Mouse (Mus musculus): ENCODE results near the gene Prss32.

Gene Prss32

DNA sequence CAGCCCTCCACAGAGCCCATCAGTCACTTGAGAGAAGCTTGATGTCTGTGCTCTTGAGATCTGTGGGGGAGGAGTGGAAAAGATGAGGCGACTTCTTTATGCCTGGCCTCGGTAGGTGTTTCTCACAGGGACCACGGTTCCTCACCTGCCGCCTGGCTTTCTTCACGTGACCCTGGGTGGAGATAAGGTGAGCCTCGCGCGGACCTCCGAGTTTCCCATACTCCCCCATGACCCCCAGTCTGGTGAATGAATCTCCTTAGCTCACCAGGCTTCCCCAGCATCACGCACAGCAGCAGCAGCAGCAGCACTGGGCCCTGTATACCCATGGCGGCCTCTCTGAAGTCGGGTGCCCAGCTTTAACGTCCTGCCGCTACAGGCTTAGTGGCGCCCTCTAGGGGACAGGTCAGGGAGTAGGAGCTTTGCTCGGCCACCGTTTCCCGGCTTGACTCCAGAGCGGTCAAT lies at the start of gene Prss32, which contains the start of gene Prss41:
Gene Prss32, plus strand, starts transcription at position 44 of the 462 bp plus-strand sequence.
Gene Prss41, minus strand, starts transcription at position 361 of the 462 bp plus-strand sequence.
- DNase-seq, result peak; percentile 65 to 79

- DNase-seq, result no peak
These were observed 48.3 kb upstream of the Prss32 start for GRCm38 (mm10) chr17:23795323-23795722.

GRCm38 (mm10) chr17:23797316-23797715 lies 46.3 kb upstream of the Prss32 start:
- no peak for DNase-seq

DNA sequence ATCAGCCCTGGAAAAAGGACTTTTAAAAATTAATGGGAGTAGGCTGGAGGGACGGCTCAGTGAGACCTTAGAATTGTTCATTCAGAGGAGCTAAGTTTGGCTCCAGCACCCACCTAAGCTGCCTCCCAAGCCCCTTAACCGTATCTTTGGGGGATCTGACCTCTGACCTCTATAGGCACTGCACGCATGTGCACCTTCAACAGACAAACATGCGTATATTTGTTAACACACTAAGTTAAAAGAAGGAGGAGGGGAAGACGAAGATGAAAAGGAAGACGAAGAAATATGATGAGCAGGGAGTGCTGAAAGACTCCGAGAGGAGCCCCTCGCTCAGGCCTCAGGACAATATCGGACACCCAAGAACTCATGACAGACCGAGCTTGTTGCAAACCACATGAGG lies 42.0 kb upstream of the Prss32 start:
- no peak for DNase-seq

DNA sequence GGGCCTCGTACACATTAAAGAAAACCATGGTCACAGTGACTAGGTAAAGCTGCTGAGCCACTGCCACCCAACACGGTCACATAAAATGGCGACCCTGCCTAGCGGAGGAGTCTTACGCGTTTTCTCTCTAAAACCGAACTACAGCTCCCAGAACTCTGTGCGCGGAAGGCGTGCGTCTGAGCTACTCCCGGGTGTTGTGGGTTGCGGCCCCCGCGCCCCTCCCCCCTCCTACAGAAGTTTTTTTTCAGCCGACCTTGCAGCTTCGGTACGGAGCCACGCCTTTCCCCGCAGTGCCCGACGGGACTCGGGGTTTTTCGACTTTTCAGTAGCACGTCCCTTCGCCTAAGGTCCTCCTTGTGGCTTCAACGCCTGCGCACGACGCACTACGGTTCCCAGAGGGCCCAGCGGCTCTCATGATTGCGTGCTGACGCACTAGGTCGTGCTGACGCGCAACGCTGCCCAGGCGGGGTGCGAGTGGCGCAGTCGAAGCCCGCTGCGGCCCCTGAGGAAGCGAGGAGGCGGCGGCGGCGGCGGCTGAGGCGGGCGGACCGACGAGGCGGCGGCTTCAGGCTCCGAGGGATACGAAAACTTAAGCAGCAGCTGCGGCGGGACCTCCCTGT lies 40.8 kb upstream of the Prss32 start:
- DNase-seq, result peak; percentile 97 to 99

- DNase-seq, result peak in 1 of 2 experiments; percentile 92
These were observed 40.2 kb upstream of the Prss32 start for GRCm38 (mm10) chr17:23803366-23804041.

DNA sequence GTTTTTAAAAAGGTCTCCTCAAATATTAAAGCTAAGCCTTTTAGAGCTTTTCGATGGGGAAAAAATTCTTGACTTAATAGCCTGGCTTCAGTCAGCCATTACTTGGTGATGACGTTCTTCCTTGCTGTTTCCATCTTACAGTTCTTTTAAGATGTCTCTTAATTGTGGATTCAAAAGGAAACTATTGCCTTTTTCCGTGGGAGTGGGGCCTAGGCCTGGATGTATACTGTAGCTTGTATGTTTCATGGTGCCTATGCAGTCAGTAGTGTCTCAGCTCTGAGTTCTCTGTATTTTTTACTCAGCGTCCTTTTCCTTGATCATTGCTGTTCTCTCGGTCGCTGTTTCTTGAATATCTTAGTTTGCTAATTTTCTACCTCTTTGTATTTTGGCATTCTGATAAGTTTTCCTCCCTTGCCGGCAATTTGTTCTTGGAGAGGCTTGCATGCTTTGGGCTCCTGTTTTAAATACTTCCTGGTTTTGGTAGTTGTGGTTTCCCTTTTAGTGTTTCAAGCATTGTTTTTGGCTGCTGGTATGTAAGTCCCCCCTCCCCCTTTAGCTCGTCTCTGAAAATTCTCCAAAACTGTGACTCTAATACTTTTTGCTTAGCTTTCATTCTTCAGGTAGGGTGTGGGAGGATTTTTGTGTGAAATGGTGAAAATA lies 39.1 kb upstream of the Prss32 start:
- DNase-seq, result no peak

- peak; percentile 66 to 76 for DNase-seq
These were observed 36.8 kb upstream of the Prss32 start for GRCm38 (mm10) chr17:23806867-23807266.

DNA sequence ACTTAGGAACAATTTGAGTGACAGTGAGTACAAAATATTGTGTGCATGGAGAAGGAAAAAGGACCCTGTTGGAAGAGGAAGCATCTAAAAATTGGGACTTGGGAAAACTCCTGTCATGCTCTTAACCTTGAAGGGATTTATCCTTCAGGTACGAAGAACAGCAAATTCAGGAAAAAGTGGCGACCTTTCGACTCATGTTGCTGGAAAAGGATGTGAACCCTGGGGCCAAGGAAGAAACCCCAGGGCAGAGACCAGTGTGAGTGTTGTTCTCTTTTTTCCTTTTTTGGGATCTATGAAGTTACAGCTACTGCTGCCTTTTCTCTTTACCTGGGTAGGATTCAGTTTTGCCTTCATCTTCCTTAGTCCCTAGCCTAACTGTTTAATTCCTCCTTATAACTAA lies 35.7 kb upstream of the Prss32 start:
- no peak for DNase-seq

GRCm38 (mm10) chr17:23815641-23816040 lies 28.0 kb upstream of the Prss32 start:
- DNase-seq, result no peak

- DNase-seq, result no peak
These were observed 25.1 kb upstream of the Prss32 start for GRCm38 (mm10) chr17:23818579-23818978.

DNA sequence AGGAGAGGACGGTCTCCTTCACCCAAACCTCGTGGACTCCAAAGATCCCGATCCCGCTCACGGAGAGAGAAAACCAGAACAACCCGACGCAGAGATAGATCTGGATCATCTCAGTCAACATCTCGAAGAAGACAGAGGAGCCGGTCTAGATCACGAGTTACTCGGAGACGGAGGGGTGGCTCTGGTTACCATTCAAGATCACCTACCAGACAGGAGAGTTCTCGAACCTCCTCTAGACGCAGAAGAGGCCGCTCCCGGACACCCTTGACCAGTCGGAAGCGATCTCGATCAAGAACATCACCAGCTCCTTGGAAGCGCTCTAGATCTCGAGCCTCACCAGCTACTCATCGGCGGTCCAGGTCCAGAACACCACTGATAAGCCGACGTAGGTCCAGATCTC lies 24.4 kb upstream of the Prss32 start:
- DNase-seq, result no peak

- DNase-seq, result no peak
These were observed 22.9 kb upstream of the Prss32 start for GRCm38 (mm10) chr17:23820731-23821130.

DNA sequence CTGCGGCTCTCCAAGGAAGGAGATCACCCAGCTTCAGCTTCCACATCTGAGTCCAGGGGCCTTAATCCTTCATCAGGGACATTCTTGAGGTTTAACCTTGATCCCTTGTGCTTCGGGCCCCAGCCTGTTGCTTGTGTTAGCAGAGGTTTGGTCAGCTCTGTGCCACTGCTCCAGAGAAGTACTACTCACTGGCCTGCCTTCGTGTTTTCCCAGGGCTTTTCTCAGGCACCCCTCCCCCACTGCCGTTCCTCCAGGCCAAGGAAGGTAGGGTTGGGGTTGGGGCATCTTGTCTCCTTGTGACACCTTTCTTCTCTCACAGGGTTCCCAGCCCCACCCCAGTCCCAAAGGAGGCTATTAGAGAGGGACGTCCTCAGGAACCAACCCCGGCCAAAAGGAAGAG lies 21.6 kb upstream of the Prss32 start:
- no peak for DNase-seq

DNA sequence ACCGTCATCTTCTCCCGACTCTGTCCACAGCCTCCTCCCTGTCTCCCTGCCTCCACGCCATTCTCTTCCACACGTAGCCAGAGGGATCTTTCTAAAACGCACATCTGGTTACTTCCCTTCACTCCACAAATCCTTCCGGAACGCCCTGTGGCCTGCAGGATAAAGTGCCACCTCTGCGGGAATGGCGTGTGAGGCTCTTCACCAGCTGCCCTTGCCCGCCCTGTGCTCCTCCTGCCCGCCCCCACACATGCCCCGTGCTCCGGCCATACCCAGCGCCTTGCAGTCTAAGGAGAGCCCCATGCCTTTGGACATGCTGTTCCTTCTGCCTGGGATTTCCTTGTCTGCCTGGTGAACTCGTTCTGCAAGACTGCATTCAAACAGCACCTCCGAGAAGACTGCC lies 20.6 kb upstream of the Prss32 start:
- no peak for DNase-seq

DNA sequence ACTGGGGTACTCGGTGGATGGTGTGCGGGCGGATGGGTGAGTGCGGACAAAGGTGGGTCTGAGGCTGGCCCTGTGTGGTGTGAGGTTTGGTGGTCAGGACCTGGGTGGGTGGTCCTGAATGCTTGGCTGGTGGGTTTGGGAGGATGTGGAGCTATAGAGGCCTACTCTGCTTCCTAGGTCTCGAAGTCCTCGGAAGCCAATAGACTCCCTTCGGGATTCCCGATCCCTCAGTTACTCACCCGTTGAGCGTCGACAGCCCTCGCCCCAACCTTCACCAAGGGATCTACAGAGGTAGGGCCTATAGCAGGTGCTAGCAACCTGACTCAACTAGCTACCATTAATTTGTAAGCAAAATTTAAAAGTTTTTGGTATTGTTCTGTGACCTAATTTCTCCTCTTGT lies 20.0 kb upstream of the Prss32 start:
- no peak for DNase-seq

- DNase-seq, result no peak
These were observed 18.1 kb upstream of the Prss32 start for GRCm38 (mm10) chr17:23825591-23825990.

- DNase-seq, result peak in 1 of 2 experiments; percentile 71
These were observed 15.2 kb upstream of the Prss32 start for GRCm38 (mm10) chr17:23828271-23829001.

DNA sequence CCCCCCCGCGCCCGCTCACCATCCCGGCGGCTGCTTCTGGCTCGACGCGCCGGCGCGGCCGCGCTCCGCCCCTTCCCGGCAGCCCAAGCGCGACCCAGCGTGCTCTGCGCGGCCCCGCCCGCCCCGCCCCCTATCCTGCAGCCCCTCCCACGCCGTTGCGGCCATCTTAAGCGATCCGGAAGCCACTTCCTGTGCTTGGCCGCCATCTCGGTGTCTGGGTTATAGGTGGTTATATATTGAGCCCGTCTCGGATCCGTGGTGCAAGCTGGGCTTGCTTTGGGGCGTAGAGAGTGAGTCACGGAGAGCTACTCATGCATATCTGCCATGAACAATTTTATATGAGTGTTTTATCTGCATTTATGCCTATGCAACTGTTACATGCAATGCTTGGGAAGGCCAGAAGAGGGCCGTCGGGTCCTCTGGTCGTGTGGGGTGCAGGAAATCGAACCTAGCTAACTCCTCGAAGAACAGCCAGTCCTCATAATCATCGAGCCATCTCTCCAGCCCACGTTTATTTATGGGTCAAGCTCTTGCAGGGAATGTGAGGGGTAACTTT lies 14.5 kb upstream of the Prss32 start, which contains the start of gene Elob:
Gene Elob, minus strand, starts transcription at position 73 of the 556 bp plus-strand sequence.
- DNase-seq, result peak; percentile 89 to 92

GRCm38 (mm10) chr17:23831201-23831600 lies 12.5 kb upstream of the Prss32 start:
- DNase-seq, result no peak

- no peak for DNase-seq
These were observed 7.6 kb upstream of the Prss32 start, which contains the start of gene Prss33 for GRCm38 (mm10) chr17:23836006-23836575. Gene Prss33 (minus strand): TSS chr17:23836056.

- peak; percentile 55 to 81 for DNase-seq
These were observed 2.5 kb upstream of the Prss32 start for GRCm38 (mm10) chr17:23841145-23841544.

Data from cerebellum, postnatal 25 days (tissue).